Mouse (Mus musculus) T-cell, adult 2 months (primary cell): Measurements from ENCODE around the gene Gm21987.
A peak's percentile ranks its signal among the peaks of the same experiment; 100 is the strongest.
"Not testable (repeated sequence)": the region's sequence is repeated elsewhere in the genome, so short reads cannot be mapped to it uniquely, and the experiment has no call there.

Source experiments
- DNase-seq: peaks from one replicate; pipeline ENCODE4 v3.0.0; 2022; ENCODE audit warnings: low spot score

Gene Gm21987

DNA sequence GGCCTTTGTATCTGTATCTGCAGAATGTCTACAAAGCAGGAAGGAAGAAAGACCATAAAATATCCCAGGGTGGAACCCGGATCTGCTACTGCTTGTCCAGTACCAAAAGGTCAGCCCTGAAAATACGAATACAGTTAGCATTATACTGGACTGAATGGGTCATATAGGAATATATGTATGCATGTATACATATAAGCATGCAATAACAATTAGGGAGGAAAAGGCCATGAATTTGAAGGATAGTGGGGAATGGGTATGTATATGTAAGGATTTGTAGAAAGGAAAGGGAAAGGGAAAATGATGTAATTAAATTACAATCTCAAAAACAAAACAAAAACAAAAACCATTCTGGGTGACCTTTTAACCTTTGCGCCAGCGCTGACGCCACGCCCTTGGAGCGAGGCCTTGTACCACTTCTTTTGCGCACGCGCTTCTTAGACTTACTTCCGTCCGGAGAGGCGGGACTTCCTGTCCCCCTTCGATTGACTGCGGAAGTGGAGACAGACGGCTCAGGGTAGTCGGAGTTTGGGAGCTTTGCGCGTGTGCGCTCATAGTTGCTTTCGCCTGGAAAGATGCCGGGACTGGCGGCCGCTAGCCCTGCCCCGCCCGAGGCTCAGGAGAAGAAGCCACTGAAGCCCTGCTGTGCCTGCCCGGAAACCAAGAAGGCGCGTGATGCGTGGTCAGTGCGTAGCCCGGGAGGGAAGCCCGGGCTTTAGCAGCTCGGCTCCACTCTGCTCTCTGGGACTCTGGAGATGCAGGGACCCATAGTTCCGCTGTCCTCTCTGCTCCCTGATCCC is at the start of gene Gm21987, which contains the start of gene Cox17:
Gene Gm21987, plus strand, starts transcription at position 512 of the 797 bp plus-strand sequence.
Gene Cox17, plus strand, starts transcription at position 463 of the 797 bp plus-strand sequence.
- DNase-seq: peak; percentile 94

DNA sequence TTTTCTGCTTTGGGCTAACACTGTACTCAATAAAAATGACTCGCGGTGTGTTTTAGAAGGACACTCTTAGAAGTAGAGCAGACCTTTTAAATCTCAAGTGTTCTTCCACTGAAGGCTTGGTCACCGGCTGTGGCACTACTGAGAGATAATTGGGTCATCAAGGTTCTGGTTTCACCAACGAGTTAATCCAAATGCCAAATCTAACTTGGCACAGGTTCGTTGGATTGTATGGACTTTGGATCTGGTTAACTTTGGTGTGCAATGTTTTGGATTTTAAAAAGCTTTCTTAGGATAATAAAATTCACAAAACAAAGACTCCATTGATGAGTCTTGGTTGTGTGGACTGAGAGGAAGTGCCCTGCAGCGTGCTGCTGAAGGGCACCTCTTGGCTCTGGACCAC is 48.4 kb upstream of the Gm21987 start:
- no peak for DNase-seq

DNA sequence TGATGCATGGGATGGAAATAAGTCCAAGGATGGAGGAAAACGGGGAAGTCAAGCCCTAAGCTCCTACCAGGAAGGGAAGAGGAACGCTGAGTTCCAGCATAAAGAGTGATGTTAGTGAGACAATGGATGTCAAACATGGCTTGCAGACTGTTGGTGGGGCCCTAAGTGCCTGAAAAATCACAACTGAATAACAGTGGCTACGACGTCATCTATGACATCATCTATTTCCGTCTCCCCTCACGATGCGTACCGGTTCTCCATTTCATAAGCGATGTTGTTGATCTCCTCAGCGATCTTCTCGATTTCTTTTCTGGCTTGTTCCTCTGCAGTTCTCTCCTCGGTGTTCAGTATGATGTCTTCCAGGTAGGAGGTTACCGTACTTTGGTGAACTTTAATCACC is 44.5 kb upstream of the Gm21987 start:
- DNase-seq: no peak

DNA sequence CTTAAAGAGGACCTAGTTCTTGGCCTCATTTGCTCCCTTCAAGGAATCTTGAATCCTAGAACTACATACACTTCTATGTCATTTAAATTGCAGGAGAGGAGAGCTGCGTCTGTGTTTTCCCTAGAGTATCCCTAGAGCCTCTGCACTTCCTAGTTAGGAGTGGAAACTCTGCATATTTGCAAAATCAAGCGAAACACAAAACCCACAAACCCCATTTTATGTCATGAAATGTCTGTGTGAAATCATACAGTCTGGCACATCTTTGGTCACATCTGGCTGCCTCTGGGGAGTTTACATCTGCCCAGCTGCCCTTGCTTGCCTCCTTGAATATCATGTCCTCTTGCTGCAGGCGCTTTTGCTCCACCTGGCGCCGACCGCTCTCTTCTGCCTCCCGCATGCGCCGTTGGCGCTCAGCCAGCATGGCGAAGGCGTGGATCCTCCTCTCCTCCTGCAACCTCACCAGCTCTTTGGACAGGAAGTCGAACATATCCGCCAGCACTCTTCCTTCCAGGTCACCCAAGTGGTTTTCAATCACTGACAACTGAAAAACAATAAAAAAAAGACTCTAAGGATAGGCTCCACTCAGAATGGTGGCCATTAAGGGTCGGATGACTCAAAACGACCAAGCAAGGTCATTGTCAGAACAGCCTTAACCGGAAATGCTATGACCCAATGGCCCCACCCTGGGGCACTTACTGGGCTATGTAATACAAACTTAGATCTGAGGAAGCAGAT is 42.2 kb upstream of the Gm21987 start:
- no peak for DNase-seq

DNA sequence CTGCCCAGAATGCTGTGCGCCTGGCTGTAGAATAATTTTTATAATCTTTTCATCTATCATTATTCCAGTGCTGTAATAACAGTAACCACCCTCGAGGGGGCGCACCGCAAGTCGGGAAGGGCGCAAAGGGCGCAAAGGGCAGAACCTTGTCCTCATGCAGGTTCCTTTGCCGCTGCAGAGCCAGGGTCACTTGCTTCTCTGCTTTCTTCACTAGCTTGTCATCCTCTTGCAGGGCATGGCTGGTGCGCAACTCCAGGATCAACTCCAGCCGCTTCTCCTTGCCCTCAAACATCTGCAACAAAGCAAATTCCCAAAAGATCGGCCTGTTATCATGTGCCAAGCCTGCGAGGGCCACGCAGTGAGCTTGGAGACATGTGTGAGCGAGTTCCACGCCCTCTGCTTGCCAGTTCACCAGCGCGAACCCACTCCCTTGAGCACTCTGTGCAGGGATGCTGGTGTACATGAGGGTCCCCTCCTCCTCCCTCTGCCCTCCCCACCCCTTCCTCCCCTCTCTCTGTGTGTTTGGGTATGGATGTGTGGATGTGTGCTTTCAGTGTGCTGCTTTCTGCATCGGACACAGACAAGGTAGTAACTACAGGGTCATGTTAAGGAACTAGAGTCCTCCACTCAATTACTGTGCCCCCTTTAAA is 40.1 kb upstream of the Gm21987 start:
- DNase-seq: no peak

DNA sequence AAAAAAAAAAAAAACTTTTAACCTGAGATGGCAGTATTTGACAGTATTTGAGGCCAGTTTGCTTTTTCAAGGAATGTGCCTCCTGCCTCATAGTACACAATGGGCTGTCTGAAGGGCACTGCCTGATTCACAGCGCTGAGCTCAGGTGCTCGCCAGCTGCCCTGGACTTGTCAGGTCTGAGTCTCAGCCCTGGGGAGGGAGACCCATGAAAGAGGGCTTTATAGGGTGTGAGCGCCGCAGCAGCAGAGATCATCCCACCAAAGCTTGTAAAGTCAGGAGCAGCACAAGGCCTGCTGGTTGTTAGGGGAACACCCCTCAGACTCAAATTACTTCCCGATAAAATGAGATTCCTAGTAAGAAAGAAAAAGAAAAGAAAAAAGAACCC is 39.6 kb upstream of the Gm21987 start:
- no peak for DNase-seq

DNA sequence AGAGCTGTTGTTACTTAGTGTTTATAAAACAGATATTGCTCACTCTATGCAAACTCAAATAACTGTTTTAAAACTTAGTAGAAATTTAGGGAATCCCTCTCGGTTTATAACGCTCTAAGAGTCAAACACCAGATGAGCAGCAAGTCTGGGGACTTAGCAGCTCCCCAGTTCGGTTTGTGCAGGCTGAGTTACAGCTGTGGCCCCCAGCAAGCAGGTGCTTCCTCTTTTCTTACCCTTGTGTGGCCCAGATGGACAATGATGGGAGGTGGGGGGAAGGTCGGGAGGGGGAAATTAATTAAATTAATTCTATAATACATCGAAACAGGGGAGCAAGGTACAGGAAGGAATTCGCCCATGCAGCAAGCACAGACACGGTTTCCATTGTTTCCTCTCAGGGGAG is 39.2 kb upstream of the Gm21987 start:
- no peak for DNase-seq

DNA sequence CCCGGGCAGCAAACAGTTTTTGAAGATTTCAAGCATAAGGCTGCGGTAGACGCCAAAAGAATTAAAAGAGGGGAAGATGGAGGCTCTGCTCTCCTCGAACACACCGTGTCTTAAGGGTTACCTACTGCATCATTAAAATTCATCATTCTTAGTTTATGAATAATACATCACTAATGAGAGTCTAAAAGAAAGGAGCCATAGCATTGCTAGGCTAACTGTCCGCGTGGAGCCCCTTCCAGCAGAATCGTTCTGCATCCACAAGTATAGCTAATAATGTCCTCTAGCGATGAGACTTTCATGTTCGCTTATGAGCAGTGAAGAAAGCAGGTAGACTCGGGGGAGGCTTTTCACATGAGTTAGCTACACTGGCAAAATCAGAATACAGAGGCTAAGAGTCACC is 38.6 kb upstream of the Gm21987 start:
- DNase-seq: no peak

DNA sequence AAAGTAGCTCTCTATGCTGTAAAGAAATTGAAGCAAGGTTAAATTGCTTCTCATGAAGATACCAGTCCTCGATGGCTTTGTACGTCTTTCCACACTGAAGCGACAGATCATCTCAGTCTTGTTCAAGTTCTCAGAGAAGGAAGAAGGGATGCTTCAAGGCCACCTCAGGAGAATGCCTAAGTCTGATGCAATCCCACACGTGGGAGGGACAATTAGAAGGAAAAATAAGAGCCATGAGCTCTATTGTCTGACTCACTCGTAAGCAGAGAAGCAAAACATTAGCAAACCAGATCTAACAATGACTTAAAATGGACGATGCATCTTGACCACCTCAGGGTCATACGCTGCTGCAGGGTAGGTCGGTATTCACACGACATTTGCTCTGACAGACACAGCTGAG is 28.3 kb upstream of the Gm21987 start:
- DNase-seq: no peak

DNA sequence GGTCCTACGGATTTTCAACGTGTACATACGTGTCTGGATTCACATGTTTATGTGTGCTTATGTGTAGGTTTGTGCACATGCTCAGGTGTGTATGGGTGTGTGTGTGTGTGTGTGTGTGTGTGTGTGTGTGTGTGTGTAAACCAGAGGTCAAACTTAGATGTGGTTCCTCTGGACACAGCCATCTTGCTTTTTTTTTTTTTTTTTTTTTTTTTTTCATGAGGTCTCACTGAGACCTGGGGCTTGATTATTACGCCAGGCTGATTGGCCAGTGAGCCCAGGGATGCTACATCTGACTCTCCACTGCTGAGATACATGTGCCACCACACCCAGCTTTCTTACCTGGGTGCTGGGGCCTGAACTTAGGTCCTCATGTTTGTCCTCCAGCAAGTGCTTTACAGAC is 27.8 kb upstream of the Gm21987 start:
- no peak for DNase-seq

DNA sequence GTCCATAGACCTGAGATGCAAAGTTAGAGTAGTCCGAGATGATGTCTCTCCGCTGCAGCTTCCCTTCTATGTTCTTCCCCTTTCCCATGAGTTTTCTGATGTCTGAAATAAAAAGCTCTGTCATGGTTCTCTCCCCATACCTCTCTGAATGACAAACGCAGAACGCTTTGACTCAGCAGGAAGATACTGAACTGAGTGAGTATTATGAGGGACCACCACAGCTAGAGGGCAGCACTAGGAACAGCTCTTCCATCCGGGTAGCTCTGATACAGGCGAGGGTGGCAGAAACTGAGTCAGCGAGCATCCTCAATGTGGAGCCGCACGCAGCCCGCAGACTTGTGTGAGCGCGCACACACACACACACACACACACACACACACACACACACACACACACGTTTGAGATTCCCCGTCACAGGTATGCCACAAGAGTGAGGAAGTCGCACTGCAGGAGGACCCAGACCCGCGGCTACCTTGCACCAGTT is 25.3 kb upstream of the Gm21987 start:
- peak; percentile 42 for DNase-seq

DNA sequence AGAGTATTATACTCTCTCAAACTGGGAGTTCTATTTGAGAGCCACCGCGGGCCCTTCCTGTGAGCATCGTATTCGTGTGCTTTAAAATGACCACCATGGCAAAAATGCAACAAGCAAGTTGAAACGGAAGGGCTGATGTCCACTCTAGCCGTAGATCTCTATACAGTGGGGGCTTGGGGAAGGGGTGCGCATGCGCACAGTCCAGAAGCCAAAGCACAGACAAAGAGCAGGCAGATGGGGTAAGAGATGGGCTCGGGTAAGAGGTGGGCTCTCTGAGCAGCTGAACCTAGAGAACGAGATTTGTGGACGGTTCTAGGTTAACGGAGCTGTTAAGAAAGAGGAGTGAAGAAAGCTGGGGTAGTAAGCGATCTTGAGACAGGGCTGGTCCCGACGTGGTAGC is 22.5 kb upstream of the Gm21987 start:
- DNase-seq: no peak

DNA sequence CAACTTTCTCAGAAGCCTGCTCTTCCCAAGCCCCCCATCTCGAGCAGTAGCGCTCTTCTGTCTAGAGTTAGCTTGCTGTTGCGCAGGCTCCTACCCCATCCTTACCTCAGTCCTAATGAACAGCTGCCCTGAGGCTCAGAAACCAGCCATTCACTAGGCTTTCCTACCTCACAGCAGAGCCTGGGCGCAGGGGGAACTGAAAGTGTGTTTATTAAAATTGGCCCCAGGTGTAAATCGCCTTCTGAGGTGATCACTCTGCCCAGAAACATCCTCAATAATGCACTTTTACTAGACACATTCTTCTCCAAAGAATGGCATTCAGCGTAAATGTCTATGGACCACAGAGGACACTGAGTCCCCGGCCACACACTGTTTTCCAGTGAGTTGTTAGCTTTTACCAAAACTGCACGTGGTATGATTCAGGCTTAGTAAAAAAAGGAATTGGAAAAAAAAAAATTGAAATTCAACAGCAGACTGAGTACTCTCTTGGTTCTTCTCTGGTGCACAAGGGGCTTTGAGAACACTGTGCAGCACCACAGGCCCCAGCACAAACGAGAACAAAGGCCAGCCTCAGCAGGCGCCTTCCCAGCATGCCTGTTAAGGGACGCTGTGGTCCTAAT is 20.0 kb upstream of the Gm21987 start:
- no peak for DNase-seq

DNA sequence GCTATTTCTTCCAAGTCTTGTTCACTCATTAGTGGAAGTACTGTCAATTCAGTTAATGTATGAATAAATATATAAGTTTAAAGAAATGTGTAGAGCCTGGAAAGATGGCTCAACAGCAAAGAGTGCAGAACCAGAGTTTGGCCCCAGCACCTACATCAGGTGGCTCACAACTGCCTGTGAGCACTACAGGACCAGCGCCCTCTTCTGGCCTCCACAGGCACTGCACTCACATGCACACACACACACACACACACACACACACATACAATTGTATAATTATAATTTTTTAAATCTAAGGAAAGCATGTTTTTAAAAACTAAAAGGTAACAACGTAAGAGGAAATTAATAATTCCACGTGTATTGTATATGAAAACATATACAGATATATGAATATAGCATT is 17.5 kb upstream of the Gm21987 start:
- DNase-seq: no peak

DNA sequence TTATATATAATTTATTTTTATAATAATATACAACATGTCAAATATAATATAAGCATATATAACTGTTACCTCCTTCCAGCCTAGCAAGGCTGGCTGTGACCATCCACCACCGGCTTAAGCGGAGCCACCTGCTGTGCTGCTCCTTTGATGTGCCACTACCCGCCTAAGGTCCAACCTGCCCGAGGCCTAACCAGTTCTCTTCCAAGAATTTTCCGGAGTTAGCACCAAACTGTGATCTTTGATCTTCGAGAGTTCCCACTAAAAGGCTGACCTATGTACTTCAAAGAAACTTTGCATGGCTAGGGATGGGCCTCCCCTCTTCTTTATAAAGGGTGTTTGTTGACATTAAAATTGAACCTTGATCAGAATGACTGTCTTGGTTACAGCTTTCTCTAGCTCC is 12.4 kb upstream of the Gm21987 start:
- DNase-seq: no peak

DNA sequence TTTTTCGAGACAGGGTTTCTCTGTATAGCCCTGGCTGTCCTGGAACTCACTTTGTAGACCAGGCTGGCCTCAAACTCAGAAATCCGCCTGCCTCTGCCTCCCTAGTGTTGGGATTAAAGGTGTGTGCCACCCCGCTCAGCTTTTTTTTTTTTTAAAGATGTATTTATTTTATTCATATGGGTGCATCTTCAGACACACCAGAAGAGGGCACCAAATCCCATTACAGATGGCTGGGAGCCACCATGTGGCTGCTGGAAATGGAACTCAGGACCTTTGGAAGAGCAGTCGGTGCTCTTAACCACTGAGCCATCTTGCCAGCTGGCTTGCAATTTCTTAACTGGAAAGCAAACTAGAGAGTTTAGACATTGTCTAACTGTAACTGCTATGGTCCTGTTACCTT is 8.8 kb upstream of the Gm21987 start:
- DNase-seq: not testable (repeated sequence)

DNA sequence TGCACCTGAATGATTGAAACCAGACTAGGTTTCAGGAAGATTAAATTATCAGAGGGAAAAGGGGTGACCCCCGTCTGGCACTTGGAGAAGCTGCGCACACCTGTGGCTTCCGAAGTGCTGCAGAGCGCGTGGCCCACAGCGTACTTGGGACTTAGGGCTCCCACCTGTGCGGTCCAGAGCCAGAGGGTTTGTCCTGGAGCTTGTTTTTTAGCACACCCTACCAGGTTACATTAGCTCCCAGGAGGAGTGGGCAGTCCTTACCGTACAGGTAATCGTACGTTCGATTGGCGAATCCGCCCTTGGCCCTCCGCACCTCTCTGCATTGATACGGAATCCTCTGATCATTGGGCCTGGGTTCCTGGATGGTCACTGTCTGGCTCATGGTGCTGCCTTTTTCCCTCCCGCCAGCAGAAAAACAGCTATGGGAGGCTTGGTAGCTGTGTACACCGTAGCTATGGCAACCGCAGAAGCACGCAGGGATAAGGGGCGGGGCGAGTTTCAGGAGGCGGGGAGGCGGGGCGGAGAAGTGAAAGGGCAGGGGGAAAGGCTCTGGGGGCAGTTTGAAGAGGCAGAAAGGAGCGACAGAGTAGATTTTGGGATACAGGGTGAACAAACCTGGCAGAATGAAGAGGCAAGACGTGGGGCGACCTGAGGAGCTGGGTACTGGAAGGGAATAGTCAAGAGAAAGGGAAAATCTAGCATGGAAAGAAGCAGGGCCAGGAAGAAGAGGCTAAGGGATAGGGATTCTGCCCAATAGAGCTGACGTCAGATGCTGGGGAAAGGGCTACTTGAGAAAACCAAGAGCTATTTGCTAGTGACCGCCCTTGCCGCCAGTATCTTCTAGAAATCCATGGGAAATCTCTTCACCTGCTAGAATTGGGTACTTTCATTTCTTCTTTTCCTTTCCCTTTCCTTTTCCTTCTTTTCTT is 5.2 kb upstream of the Gm21987 start, which contains the start of gene Maats1:
Gene Maats1, minus strand, starts transcription at position 748 of the 929 bp plus-strand sequence.
- peak; percentile 8 for DNase-seq

DNA sequence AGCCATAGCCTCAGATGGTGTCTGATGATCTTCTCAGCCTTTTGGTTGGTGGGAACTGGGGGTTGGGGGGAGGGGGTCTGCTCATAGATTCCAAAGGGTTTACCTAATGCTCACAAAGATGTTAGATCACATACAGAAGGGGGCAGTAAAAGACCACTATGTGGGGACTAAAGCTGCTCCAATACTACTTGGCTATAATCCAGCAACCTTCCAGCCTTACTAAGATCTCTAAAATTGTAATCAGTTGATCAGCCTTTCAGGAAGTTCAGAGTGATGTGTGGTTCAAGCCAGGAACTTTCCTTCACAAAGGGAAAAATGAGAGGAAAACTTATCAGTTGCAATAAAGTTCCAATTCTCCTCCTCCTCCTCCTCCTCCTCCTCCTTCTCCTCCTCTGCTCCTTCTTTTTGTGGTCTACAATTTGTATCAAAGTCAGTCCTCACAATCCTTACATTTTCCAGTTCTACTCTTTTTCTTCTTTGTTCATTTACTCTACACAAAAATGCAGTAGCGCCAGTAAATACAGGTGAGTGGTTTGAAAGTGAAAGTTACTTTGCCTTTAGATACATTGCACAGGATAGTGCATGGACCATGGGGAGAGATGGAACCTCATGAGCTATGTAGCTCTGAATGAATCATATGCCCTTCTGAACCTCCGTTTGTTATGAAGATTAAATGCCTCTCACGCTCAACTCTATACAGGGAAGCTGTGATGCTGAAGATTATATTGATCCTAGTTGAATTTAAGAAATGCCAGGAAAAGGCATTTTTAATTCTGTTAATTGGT is 1.7 kb upstream of the Gm21987 start:
- DNase-seq: peak; percentile 8

DNA sequence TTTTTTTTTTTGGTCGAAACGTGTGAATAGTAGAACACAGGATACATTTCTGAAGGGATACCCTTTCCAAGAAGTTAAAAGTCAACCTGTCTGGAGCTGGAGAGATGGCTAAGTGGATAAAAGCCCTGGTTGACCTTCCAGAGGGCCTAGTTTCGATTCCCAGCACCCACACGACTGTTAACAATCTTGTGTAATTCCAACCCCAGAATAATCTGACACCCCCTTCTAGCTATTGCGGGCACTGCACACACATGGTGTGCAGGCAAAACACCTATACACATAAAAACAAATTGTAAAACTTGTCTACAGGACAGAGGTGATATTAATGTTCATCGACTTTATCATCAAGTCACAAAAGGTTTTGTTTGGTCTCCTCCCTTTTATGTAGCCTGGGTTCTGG is 748 bp downstream of the Gm21987 start:
- DNase-seq: no peak

DNA sequence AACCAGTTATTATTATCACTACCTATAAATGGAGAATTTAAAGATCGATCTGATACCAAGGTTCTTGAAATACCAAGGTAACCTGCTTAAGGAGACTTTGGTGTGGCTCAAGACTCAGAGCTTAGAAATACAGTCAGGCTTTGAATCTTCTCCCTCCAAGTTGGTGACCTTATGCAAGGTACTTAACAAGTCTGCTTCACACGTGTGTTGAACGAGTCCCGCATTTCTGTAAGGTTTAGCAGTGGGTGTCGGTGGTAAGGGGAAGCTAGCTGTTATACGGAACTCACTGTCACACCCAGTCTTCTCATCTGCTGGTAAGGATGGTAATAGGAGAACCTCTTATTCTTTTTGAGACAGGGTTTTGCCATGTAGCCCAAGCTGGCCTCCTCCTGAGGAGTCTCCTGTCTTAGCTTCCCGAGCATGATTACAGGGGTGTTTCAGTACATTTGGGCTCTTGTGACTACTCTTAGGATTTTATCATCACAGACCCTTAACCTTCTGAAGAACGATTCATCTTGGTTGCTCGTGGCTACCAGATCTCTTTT is 1.4 kb downstream of the Gm21987 start:
- no peak for DNase-seq
